Mouse (Mus musculus): ENCODE measurements at regions not wholly inside any gene's neighbourhood (a gene's known extent, or its start where the extent isn't known, plus 50 kb on each side); places are given as distances from the start of the nearest gene placed in this dataset.

DNA sequence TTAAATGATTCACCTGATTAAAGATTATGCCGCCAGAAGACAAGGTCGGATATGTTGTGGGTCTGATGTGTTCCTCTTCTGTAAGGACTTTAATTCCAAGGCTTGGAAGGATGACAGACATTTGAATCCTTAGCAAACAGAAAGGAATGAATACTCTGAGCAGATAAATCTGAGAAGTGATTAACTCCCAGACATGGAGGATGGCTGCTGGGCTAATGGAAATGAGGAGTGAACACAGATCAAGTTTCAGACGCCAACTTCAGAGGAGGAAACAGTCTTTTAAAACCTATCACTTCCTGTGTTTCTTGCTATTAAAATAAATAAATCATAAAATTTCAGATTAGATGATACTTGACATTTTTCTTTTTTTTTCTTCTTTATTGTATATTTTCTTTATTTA, 72.0 kb upstream of the Bmper start:
- Histone ChIP-seq H3K4me1 (ENCODE audit: control insufficient read depth, insufficient read depth, low read length) (no peaks in the 10 kb centered on the region), H3K27ac (ENCODE audit: low read depth, low read length) (no peak overlapping the region), H3K36me3 (ENCODE audit: control insufficient read depth, insufficient read depth, low read length) (no peaks in the 10 kb centered on the region), H3K4me2 (ENCODE audit: low read depth, low read length) (no peak overlapping the region), H3K4me3 (ENCODE audit: low read depth, low read length) (no peak overlapping the region), H3K9ac (replicated peaks; ENCODE audit: low read depth, low read length) (no peak overlapping the region), H3K27me3 (ENCODE audit: control insufficient read depth, insufficient read depth, low read length) (no peaks in the 10 kb centered on the region), H3K9me3 (ENCODE audit: control insufficient read depth, low read length) (no peaks in the 10 kb centered on the region)
- ATAC-seq (ENCODE audit: low read depth): no peak
- 78% methylated on average over 3 of the region's 3 CpGs for WGBS

DNA sequence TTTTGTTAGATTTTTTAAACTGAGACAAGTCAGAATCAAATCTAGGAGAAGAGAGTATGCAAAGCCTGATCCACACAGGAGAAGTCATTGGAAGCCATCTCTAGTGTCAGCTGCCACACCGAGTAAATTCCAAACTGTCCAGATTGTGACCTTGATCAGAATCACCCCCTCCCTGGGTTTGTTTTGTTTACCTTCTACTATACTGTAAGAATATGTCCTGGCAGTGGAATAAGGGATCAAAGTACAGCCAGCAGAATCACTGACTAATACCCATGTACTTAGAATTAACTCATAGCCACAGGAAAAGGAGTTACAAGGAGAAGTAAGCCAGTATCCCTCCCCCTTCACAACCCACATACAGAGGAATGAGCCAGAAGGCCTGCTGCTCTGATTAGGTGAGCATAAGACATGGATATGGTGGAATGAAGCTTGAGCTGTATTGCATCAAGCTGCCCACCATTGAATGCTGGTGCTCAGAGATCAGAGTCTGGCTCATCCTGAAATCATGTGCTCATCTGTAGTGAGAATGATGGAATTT, 70.9 kb upstream of the Bmper start:
- no peak overlapping the region for H3K4me2 ChIP-seq (ENCODE audit: low read depth, low read length)
- H3K9me3 ChIP-seq (ENCODE audit: control insufficient read depth, low read length): no peaks in the 10 kb centered on the region
- ATAC-seq (ENCODE audit: low read depth): no peak
- H3K9ac ChIP-seq (replicated peaks; ENCODE audit: low read depth, low read length): no peak overlapping the region
- no peaks in the 10 kb centered on the region for H3K4me1 ChIP-seq (ENCODE audit: control insufficient read depth, insufficient read depth, low read length)
- no peak overlapping the region for H3K27ac ChIP-seq (ENCODE audit: low read depth, low read length)
- H3K4me3 ChIP-seq (ENCODE audit: low read depth, low read length): no peak overlapping the region
- H3K27me3 ChIP-seq (ENCODE audit: control insufficient read depth, insufficient read depth, low read length): no peaks in the 10 kb centered on the region
- H3K36me3 ChIP-seq (ENCODE audit: control insufficient read depth, insufficient read depth, low read length): no peaks in the 10 kb centered on the region
- 86% methylated on average over 1 of the region's 1 CpGs for WGBS

- no peak overlapping the region for H3K9ac ChIP-seq (replicated peaks; ENCODE audit: low read depth, low read length)
- H3K4me2 ChIP-seq (ENCODE audit: low read depth, low read length): no peak overlapping the region
- H3K27ac ChIP-seq (ENCODE audit: low read depth, low read length): no peak overlapping the region
- H3K9me3 ChIP-seq (ENCODE audit: control insufficient read depth, low read length): no peaks in the 10 kb centered on the region
- no peaks in the 10 kb centered on the region for H3K27me3 ChIP-seq (ENCODE audit: control insufficient read depth, insufficient read depth, low read length)
- no peaks in the 10 kb centered on the region for H3K4me1 ChIP-seq (ENCODE audit: control insufficient read depth, insufficient read depth, low read length)
- no peak overlapping the region for H3K4me3 ChIP-seq (ENCODE audit: low read depth, low read length)
- no peak for ATAC-seq (ENCODE audit: low read depth)
- no peaks in the 10 kb centered on the region for H3K36me3 ChIP-seq (ENCODE audit: control insufficient read depth, insufficient read depth, low read length)
- WGBS: 65% methylated on average over 5 of the region's 5 CpGs
Observed at GRCm38 (mm10) chr9:23156820-23157570, 65.9 kb upstream of the Bmper start.

- Histone ChIP-seq H3K9ac (replicated peaks; ENCODE audit: low read depth, low read length) (no peak overlapping the region), H3K9me3 (ENCODE audit: control insufficient read depth, low read length) (no peaks in the 10 kb centered on the region), H3K4me2 (ENCODE audit: low read depth, low read length) (no peak overlapping the region), H3K4me3 (ENCODE audit: low read depth, low read length) (no peak overlapping the region), H3K27ac (ENCODE audit: low read depth, low read length) (no peak overlapping the region), H3K27me3 (ENCODE audit: control insufficient read depth, insufficient read depth, low read length) (no peaks in the 10 kb centered on the region), H3K36me3 (ENCODE audit: control insufficient read depth, insufficient read depth, low read length) (no peaks in the 10 kb centered on the region), H3K4me1 (ENCODE audit: control insufficient read depth, insufficient read depth, low read length) (no peaks in the 10 kb centered on the region)
- ATAC-seq (ENCODE audit: low read depth): no peak
- 71% methylated on average over 1 of the region's 1 CpGs for WGBS
Observed at GRCm38 (mm10) chr9:23158499-23158898, 64.4 kb upstream of the Bmper start.

- H3K4me2 ChIP-seq (ENCODE audit: low read depth, low read length): no peak overlapping the region
- H3K27me3 ChIP-seq (ENCODE audit: control insufficient read depth, insufficient read depth, low read length): no peaks in the 10 kb centered on the region
- ATAC-seq (ENCODE audit: low read depth): no peak
- H3K9me3 ChIP-seq (ENCODE audit: control insufficient read depth, low read length): no peaks in the 10 kb centered on the region
- whole genome bisulfite sequencing: 76% methylated on average over 7 of the region's 7 CpGs
- H3K4me3 ChIP-seq (ENCODE audit: low read depth, low read length): no peak overlapping the region
- no peak overlapping the region for H3K9ac ChIP-seq (replicated peaks; ENCODE audit: low read depth, low read length)
- no peaks in the 10 kb centered on the region for H3K36me3 ChIP-seq (ENCODE audit: control insufficient read depth, insufficient read depth, low read length)
- H3K4me1 ChIP-seq (ENCODE audit: control insufficient read depth, insufficient read depth, low read length): no peaks in the 10 kb centered on the region
- H3K27ac ChIP-seq (ENCODE audit: low read depth, low read length): no peak overlapping the region
Observed at GRCm38 (mm10) chr9:23161346-23161745, 61.5 kb upstream of the Bmper start.

GRCm38 (mm10) chr9:23167056-23167591, 55.8 kb upstream of the Bmper start:
- Histone ChIP-seq H3K27ac (ENCODE audit: low read depth, low read length) (no peak overlapping the region), H3K4me2 (ENCODE audit: low read depth, low read length) (no peak overlapping the region), H3K36me3 (ENCODE audit: control insufficient read depth, insufficient read depth, low read length) (no peaks in the 10 kb centered on the region), H3K4me1 (ENCODE audit: control insufficient read depth, insufficient read depth, low read length) (no peaks in the 10 kb centered on the region), H3K9ac (replicated peaks; ENCODE audit: low read depth, low read length) (no peak overlapping the region), H3K4me3 (ENCODE audit: low read depth, low read length) (no peak overlapping the region), H3K9me3 (ENCODE audit: control insufficient read depth, low read length) (no peaks in the 10 kb centered on the region), H3K27me3 (ENCODE audit: control insufficient read depth, insufficient read depth, low read length) (no peaks in the 10 kb centered on the region)
- ATAC-seq (ENCODE audit: low read depth): no peak
- 70% methylated on average over 2 of the region's 2 CpGs for WGBS

DNA sequence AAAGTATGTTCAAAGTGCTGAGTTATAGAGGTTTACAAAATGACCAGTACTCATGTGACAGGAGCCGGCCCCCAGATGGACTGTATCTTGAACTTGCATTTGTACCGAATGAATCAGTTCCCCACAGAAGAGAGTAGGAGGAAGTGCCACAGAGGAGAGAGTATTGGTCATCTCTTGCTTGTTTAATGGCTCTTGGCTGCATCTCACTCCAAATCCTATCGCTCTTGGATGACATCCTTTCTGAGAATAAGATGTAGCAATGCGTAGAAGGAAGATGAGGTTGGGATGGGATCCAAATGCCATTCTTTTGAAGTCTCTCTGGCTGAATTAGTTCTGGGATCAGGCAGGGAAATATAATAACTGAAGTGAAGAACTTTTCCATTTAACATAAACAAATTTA, 55.2 kb upstream of the Bmper start:
- no peak for ATAC-seq (ENCODE audit: low read depth)
- Histone ChIP-seq H3K4me2 (ENCODE audit: low read depth, low read length) (no peak overlapping the region), H3K9ac (replicated peaks; ENCODE audit: low read depth, low read length) (no peak overlapping the region), H3K4me1 (ENCODE audit: control insufficient read depth, insufficient read depth, low read length) (no peaks in the 10 kb centered on the region), H3K4me3 (ENCODE audit: low read depth, low read length) (no peak overlapping the region), H3K27me3 (ENCODE audit: control insufficient read depth, insufficient read depth, low read length) (no peaks in the 10 kb centered on the region), H3K9me3 (ENCODE audit: control insufficient read depth, low read length) (no peaks in the 10 kb centered on the region), H3K27ac (ENCODE audit: low read depth, low read length) (no peak overlapping the region), H3K36me3 (ENCODE audit: control insufficient read depth, insufficient read depth, low read length) (no peaks in the 10 kb centered on the region)
- 93% methylated on average over 4 of the region's 4 CpGs for WGBS

DNA sequence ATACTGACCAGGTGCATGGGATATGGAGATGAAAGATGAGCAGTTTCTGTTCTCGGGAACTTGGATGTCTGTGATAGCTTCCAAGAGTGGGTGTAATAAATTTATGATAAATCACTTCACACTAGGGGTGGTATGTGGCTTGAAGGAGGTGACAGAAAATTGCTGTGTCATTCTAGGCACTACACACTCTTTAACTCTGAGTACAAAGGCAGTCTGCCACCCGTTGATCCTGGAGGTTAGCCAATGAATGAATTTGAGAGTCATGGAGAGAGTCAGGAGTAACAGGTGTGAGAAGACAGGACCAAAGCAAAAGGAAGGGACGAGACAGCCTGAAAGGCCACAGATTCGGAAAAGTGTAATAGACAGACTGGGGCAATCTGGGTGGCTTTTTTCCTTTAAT, 54.7 kb upstream of the Bmper start:
- Histone ChIP-seq H3K4me1 (ENCODE audit: control insufficient read depth, insufficient read depth, low read length) (no peaks in the 10 kb centered on the region), H3K36me3 (ENCODE audit: control insufficient read depth, insufficient read depth, low read length) (no peaks in the 10 kb centered on the region), H3K27me3 (ENCODE audit: control insufficient read depth, insufficient read depth, low read length) (no peaks in the 10 kb centered on the region), H3K4me3 (ENCODE audit: low read depth, low read length) (no peak overlapping the region), H3K4me2 (ENCODE audit: low read depth, low read length) (no peak overlapping the region), H3K9me3 (ENCODE audit: control insufficient read depth, low read length) (no peaks in the 10 kb centered on the region), H3K27ac (ENCODE audit: low read depth, low read length) (no peak overlapping the region), H3K9ac (replicated peaks; ENCODE audit: low read depth, low read length) (no peak overlapping the region)
- 73% methylated on average over 4 of the region's 4 CpGs for WGBS
- ATAC-seq (ENCODE audit: low read depth): no peak

DNA sequence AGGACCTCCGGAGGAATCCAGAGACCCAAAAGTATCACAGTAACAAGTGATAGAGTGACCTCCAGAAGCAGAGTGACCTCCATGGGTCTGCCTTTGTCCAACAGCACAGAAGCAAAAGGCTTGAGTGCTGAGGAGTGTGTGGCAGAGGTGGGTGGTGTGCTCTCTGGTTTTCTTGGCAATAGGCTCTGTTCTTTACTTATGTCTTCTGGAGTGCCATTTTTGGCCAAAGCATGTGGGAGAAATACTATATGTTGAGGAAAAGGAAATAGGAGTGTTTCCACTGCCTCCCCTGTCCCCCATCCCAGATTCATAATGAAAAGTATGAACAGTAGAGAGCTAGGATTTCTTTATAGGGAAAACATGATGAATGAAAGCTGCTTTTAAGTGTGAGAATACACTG, 51.5 kb upstream of the Bmper start:
- Histone ChIP-seq H3K27ac (ENCODE audit: low read depth, low read length) (no peak overlapping the region), H3K27me3 (ENCODE audit: control insufficient read depth, insufficient read depth, low read length) (no peaks in the 10 kb centered on the region), H3K4me3 (ENCODE audit: low read depth, low read length) (no peak overlapping the region), H3K9ac (replicated peaks; ENCODE audit: low read depth, low read length) (no peak overlapping the region), H3K36me3 (ENCODE audit: control insufficient read depth, insufficient read depth, low read length) (no peaks in the 10 kb centered on the region), H3K9me3 (ENCODE audit: control insufficient read depth, low read length) (no peaks in the 10 kb centered on the region), H3K4me1 (ENCODE audit: control insufficient read depth, insufficient read depth, low read length) (no peaks in the 10 kb centered on the region), H3K4me2 (ENCODE audit: low read depth, low read length) (no peak overlapping the region)
- ATAC-seq (ENCODE audit: low read depth): no peak
- 100% methylated on average over 1 of the region's 1 CpGs for WGBS
